Mouse (Mus musculus) layer of hippocampus, adult 2 months (tissue): ENCODE measurements around the gene Dnajb6. TPM values are rescaled to one million over a fixed set of nuclear protein-coding genes. Genes with fewer than 3 reads are reported as not detected.

Source experiments
- DNase-seq, 2 experiments: peaks; one replicate each; pipeline ENCODE4 v3.0.0; 2022; ENCODE audit warnings: low spot score in 2 of 2
- H3K27ac ChIP-seq: fragments of 200-600 bp; 2 replicates; pipeline ENCODE4 v1.8.1; 2022
- H3K4me3 ChIP-seq: fragments of 200-600 bp; 2 replicates; pipeline ENCODE4 v1.8.1; 2022; ENCODE audit warnings: mild to moderate bottlenecking
- CTCF ChIP-seq: fragments of 200-600 bp; conservative IDR thresholded peaks from 2 replicates; pipeline ENCODE4 v1.8.1; 2022; ENCODE audit warnings: antibody characterized with exemption, mild to moderate bottlenecking, moderate library complexity
- total RNA-seq, 2 experiments: library from RNA; stranded (reverse); gene quantifications; 2 replicates each; pipeline ENCODE4 v1.2.3; 2021

Dnajb6 gene
- total RNA-seq, 2 experiments from 2014 or later = 173 to 175 TPM

DNA sequence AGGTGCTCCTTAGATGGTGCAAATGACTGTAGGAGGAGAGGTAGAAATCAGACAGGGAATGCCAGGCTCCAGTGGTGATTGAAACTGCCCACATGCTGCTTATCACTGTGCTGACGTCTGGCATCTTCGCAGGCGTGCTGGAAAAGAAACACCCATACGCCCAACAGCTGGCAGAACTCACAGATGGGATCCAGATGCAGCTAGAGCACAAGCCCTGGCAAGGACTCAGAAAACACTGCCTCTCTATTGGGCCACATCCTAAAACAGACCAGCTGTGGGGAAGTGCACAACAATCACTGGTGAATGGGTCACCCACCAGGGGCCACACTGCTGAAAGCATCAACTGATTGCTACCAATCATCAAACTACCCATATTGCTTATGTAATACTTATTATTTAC lies 91.3 kb downstream of the Dnajb6 start:
- DNase-seq = no peak
- TF ChIP-seq CTCF = no peak
- no peak overlapping the region for H3K4me3 ChIP-seq
- no peak overlapping the region for H3K27ac ChIP-seq

- H3K27ac ChIP-seq = peak overlapping the region; percentile 14; the same call in 1 of the 2 replicates
- no peak for DNase-seq
Measured at GRCm38 (mm10) chr5:29842444-29843166, 107.1 kb downstream of the Dnajb6 start.

DNA sequence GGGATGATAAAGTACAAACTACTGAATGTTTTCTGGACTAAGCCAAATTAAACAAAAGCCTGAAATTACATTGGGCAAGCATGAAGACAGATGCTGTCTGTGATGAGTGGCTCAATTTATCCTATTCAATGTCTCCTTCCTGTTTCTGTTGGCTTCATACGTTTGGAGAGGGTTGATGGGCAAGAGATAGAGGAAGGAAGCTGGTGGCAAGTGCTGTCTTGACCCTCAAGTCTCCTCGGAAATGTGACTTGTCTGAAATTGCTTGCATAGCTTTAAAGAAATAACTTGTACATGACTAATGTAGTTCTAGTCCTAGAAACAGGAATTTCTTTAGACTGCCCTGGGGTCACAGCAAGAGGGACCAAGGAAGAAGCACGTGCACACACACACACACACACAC lies 109.5 kb downstream of the Dnajb6 start:
- H3K27ac ChIP-seq = no peak overlapping the region
- DNase-seq = no peak
- no peak overlapping the region for H3K4me3 ChIP-seq
- TF ChIP-seq CTCF = no peak

More at GRCm38 (mm10) chr5:29842444-29843166, 107.1 kb downstream of the Dnajb6 start:
- TF ChIP-seq CTCF = no peak
- no peak overlapping the region for H3K4me3 ChIP-seq

- Histone ChIP-seq H3K4me3 (no peak overlapping the region), H3K27ac (no peak overlapping the region)
- TF ChIP-seq CTCF = no peak
- no peak for DNase-seq
Measured at GRCm38 (mm10) chr5:29847494-29847893, 112.0 kb downstream of the Dnajb6 start.

DNA sequence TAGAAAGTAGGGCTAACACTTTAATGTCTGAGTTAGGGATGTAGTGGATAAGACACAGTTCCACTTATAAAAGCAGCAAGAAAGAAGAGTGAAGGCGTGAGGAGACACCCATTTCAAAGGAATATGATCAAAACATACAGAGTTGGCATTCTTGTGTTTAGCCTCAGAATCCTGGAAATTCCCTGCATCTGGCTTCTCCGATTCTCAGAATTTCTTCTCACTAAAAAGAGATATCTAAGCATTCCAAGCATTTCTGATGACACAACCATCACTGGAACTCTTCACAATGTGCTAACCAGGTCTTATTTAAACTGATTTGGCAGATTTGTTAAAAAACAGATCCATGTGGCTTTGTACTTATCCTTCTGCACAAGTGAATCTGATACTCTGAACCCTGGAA lies 112.6 kb downstream of the Dnajb6 start:
- H3K27ac ChIP-seq = no peak overlapping the region
- H3K4me3 ChIP-seq = no peak overlapping the region
- no peak for TF ChIP-seq CTCF
- DNase-seq = no peak

DNA sequence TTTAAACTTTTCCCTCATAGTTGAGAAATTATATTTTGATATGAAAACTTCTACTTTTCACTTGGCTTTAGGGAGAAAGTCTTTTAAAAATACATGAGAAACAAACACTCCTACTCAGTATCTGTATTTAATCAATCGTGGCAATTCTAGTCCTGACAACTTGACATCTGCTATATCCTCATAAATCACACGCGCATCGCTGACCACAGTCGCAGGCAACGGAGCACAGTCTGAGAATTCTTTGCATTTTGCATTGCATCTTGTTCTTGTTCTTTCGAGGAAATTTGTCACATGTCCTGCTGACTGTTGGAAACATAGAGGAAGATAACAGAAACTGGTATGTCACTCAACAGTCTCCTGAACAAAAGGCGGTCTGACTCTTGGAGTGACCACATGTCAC lies 116.9 kb downstream of the Dnajb6 start:
- Histone ChIP-seq H3K4me3 (no peak overlapping the region), H3K27ac (no peak overlapping the region)
- TF ChIP-seq CTCF = no peak
- DNase-seq = no peak

GRCm38 (mm10) chr5:29853035-29853434 lies 117.5 kb downstream of the Dnajb6 start:
- no peak for TF ChIP-seq CTCF

DNA sequence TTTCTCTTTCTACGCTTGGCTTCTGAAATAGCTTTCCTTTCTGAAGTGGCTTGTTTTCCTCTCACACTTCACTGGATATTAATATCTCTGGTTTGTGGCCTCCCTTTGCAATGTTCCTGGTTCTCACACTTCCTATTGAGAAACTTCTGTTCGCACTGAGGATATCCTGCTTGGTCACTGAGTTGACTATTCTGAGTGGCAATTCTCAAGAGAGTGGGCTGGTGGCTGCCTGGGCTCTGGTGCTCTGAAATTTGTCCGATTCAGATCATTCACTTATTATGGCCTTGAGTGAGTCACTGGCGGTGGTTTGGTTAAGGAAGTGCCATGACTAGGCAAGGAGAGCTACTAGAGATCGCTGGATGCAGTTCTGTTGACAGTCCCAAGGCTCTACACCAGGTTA lies 118.9 kb downstream of the Dnajb6 start:
- no peak for DNase-seq
- H3K4me3 ChIP-seq = no peak overlapping the region
- H3K27ac ChIP-seq = no peak overlapping the region
- no peak for TF ChIP-seq CTCF

More at GRCm38 (mm10) chr5:29853035-29853434, 117.5 kb downstream of the Dnajb6 start:
- DNase-seq = no peak
- Histone ChIP-seq H3K27ac (no peak overlapping the region), H3K4me3 (no peak overlapping the region)

DNA sequence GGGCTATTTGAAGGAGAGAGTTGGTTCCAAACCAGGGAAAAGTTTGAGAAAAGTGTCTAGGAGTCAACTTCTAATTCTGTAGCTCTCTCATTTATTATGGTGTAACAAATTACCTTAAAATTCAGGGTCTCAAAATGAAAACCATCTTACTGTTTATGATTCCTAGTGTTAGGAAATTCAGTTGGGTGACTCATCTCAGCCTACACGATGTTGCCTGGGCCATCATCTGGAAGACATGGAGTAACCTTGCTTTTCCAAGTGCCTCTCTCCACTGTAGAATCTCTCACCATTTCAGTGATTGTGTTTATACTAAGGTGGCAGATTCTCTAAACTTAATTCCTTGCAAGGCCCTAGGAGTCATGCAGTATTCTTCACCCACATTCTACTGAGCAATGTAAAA lies 119.5 kb downstream of the Dnajb6 start:
- no peak overlapping the region for H3K4me3 ChIP-seq
- no peak for DNase-seq
- no peak overlapping the region for H3K27ac ChIP-seq
- no peak for TF ChIP-seq CTCF

GRCm38 (mm10) chr5:29861522-29861921 lies 126.0 kb downstream of the Dnajb6 start:
- no peak for DNase-seq
- Histone ChIP-seq H3K4me3 (no peak overlapping the region), H3K27ac (no peak overlapping the region)
- no peak for TF ChIP-seq CTCF

DNA sequence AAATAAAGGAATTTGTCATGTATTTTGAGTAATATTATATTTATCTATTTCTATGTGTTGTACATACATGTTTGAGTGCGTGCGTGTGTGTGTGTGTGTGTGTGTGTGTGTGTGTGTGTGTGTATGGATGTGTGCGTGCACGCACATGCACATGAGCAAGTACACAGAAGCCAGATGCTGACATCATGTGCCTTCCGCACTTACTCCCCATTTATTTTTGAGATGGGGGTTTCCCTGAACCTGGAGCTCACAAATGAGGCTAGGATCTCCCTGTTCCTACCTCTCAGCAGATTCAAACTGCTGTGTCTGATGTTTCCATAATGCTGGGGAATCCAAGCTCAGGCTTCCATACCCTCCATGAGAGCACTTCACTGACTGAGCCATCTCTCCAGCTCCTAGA lies 126.9 kb downstream of the Dnajb6 start:
- no peak for TF ChIP-seq CTCF
- DNase-seq = no peak
- H3K27ac ChIP-seq = no peak overlapping the region
- H3K4me3 ChIP-seq = no peak overlapping the region

DNA sequence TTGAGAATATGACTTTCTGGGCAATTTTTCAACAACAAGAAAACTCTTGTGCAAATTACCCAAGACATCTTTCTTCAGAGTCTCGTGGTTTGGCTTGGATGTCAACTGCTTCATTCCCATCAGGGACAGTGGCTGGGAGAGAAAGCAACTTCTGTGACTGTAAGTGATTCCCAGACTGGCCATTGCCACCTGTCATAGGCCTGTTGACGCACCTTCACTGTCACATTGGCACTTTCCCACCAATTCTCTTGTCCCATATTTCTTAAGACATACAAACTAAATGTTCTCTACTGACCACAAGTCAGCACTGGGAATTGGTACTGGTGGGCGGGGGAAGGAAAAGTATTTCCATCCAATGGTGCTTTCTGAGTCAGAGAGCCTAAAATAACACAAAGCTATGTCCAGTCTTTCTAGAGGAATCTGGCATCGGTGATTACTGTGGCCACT lies 128.8 kb downstream of the Dnajb6 start:
- no peak for DNase-seq
- Histone ChIP-seq H3K27ac (no peak overlapping the region), H3K4me3 (no peak overlapping the region)
- TF ChIP-seq CTCF = no peak

DNA sequence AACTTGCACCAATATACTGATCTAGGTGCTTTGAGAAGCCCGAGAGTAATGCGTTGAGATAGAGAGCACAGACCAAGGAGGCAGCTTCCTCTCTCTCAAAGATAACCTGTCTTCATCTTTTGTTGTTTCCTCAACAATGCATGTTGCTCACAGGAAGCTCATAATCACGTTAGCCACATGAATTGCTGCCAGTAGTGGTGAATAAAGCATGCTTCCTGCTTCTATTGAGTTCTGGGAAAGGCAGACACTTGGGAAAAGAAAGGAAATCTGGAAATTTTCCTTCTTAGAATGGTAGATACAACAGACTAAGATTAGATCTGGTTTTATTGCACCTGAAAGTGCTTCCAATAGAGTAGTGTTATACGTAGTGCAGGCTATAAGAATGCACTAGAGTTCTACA lies 129.5 kb downstream of the Dnajb6 start:
- DNase-seq = no peak
- Histone ChIP-seq H3K4me3 (no peak overlapping the region), H3K27ac (no peak overlapping the region)
- TF ChIP-seq CTCF = no peak

Other genes starting within 250 kb of the Dnajb6 start
- 10 to 100 TPM; 74.6 to 76.7 TPM for gene Ube3c, start 166.4 kb upstream of the Dnajb6 start, total RNA-seq
- not detected for gene Gm5129, start 248 bp downstream of the Dnajb6 start, total RNA-seq